Mouse (Mus musculus): ENCODE data around the gene Mertk.

DNA sequence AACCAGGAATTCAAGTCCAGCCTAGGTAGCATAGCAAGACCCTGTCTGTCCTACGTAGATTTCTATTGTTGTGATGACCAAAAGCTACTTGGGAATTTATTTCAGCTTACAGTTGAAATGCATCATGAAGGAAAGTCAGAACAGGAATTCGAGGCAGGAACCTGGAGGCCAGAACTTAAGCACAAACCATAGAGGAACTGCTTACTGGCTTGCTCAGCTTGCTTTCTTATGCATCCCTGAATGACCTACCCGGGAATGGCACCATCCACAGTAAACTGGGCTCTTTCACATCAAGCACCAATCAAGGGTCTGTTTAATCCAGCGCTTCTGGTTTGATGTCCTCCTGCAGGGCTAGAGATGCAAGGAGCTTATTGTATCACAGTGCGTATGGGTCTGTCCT, 1.2 kb upstream of the Mertk start:
- TF ChIP-seq CTCF (IDR thresholded peaks at IDR 0.05; ENCODE audit: low read depth, low read length) = no peak
- no peak for TF ChIP-seq POLR2A (IDR thresholded peaks at IDR 0.05; ENCODE audit: insufficient read depth, low read length)
- TF ChIP-seq EP300 (IDR thresholded peaks at IDR 0.05; ENCODE audit: insufficient read depth, low read depth, low read length) = no peak
